ENCODE assay signal across 9 mouse cellular contexts in the genomic region with DNA sequence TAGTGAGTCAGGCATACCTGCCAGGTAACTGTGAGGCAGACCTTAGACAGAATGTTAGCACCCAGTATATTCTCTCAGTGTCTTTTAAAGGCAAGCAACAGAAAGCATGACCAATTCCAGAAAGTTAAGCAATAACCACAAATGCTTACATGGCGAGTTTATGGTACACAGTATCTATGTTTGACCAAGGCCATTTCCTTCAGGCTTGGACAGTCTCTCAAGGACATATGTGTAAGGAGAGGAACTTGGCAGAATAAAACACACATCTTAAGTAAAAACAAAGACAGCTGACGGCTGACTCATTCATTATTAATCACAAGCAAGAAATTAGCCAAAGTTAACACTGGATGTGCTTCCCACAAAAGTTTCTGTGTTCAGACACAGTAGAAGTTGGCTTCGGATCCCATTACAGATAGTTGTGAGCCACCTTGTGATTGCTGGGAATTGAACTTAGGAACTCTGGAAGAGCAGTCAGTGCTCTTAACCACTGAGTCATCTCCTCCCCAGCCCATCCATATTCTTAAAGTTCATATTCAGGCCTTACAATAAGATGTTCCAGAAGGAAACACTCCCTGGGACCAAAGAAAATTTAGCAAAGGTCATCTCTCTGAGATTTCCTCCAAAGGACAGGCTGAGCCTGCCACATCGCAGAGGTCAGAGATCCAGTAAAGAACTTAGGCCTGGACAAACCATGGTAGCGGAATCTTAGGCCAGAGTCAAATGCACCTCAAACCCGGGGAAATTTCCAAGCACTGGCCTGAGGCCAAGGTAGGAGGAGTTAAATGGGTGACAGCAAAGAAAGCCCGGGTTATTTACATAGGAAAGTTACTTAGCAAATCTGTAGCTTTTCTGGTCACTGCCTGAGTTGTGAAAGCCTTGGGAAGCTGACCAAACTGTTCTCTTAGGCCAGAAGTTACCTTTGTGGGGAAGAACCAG. TPM values are rescaled to one million over a fixed set of nuclear protein-coding genes. Genes with fewer than 3 reads are reported as not detected.
DNase-seq lines count a peak whose midpoint lies in the region.
"Had no signal": no experiment of that assay in that cellular context is flagged by ENCODE, and none has a peak within 500 bp of the region (broad histone marks: within the 10 kb centered on the region; RNA-seq: fewer than 3 reads in every experiment).

No protein-coding gene starts in this region.

- peak; percentile 61 to 78 for DNase-seq in adrenal gland, adult (ENCODE audit: inconsistent age in 2 of 2, low spot score in 1 of 2)
- DNase-seq in adrenal gland, postnatal 4 days (ENCODE audit: low spot score in 2 of 2) = no peak
- DNase-seq in ovary, adult 18-20 months (ENCODE audit: low spot score) = peak; percentile 23
- no peak for DNase-seq in ovary, postnatal 14 days (ENCODE audit: low spot score)
- DNase-seq in kidney, postnatal 36 days = peak; percentile 23 to 45
- DNase-seq in embryo, embryonic 11 days = no peak
- no peak for DNase-seq in gastrocnemius, adult 18-20 months (ENCODE audit: low spot score)
- no peak for DNase-seq in layer of hippocampus, postnatal 10 days (ENCODE audit: low spot score in 2 of 2)
- DNase-seq: spleen, adult 18-20 months had no signal

RNA-seq across cellular contexts. Expression of a gene that starts 38.2 kb away (rescaled TPM):
- 10 to 100 TPM; 23.6 to 25.1 TPM for total RNA-seq in adrenal gland, postnatal 4 days (2021)
- 1 to 10 TPM; 5.1 to 5.3 TPM for total RNA-seq in gastrocnemius, adult 18-20 months (2021)
- 10 to 100 TPM; 68.2 to 69.5 TPM for total RNA-seq in layer of hippocampus, postnatal 10 days (2021)

RNA-seq across cellular contexts. Expression of a gene that starts 52.0 kb away (rescaled TPM):
- total RNA-seq in adrenal gland, postnatal 4 days (2021) = 10 to 100 TPM; 26.1 to 26.3 TPM
- total RNA-seq in gastrocnemius, adult 18-20 months (2021) = 1 to 10 TPM; 3.7 to 4.4 TPM
- 10 to 100 TPM; 43.9 to 46.0 TPM for total RNA-seq in layer of hippocampus, postnatal 10 days (2021)

Comparison
In these comparisons a context has a peak if more than half of its experiments do, and no peak if none do; other contexts are left out.
1. DNase-seq: peak in adrenal gland, adult (2 of 2), ovary, adult 18-20 months (single experiment) and kidney, postnatal 36 days (2 of 2); none in adrenal gland, postnatal 4 days (0 of 2), ovary, postnatal 14 days (single experiment), embryo, embryonic 11 days (single experiment), gastrocnemius, adult 18-20 months (single experiment) and layer of hippocampus, postnatal 10 days (0 of 2).
2. RNA of a gene that starts 52.0 kb away (total RNA-seq): 43.9 to 46.0 TPM in layer of hippocampus, postnatal 10 days and 26.1 to 26.3 TPM in adrenal gland, postnatal 4 days; 3.7 to 4.4 TPM in gastrocnemius, adult 18-20 months; every median in the first group is over 4 times any median in the second.